Mouse (Mus musculus) liver, adult 2 months (tissue): Measurements from ENCODE around the gene Flywch2.

Experiments used
- CTCF ChIP-seq: fragments of 200-500 bp; IDR thresholded peaks from 2 replicates; pipeline ENCODE4 v1.5.1; 2011; ENCODE audit warnings: low read depth, low read length, control low read depth
- POLR2A ChIP-seq: fragments of 200-500 bp; IDR thresholded peaks from 2 replicates; pipeline ENCODE4 v1.6.1; 2011; ENCODE audit warnings: low read length, control low read depth; ENCODE audit not compliant: insufficient read depth; ENCODE audit errors: extremely low read depth

GRCm38 (mm10) chr17:23773676-23774075 is 12.2 kb downstream of the Flywch2 start:
- TF ChIP-seq POLR2A: no peak
- TF ChIP-seq CTCF: no peak
